Mouse (Mus musculus) midbrain, postnatal 0 days (tissue): ENCODE results near the gene Fmnl3. TPM values are rescaled to one million over a fixed set of nuclear protein-coding genes. Genes with fewer than 3 reads are reported as not detected.
A peak's percentile ranks its signal among the peaks of the same experiment; 100 is the strongest.

Experiments used
- ATAC-seq: fragments of 200-750 bp; cut with Nextera tagmentation; 2 replicates; pipeline ENCODE4 v1.8.0; 2017; ENCODE audit warnings: moderate number of reproducible peaks, mild to moderate bottlenecking, moderate TSS enrichment, moderate library complexity; ENCODE audit not compliant: low FRiP score
- DNase-seq: peaks from one replicate; pipeline ENCODE4 v3.0.0-alpha.2; 2015; ENCODE audit warnings: low spot score
- H3K27ac ChIP-seq: fragments of 300-500 bp; sonication (generic); 2 replicates; pipeline ENCODE4 v1.5.1; 2014; ENCODE audit warnings: low read depth, mild to moderate bottlenecking, low read length, mixed read lengths
- H3K27me3 ChIP-seq: fragments of 300-500 bp; sonication (generic); 2 replicates; pipeline ENCODE4 v1.6.1; 2014; ENCODE audit warnings: low read length, control low read depth, mixed read lengths; ENCODE audit not compliant: insufficient read depth
- H3K36me3 ChIP-seq: fragments of 300-500 bp; sonication (generic); 2 replicates; pipeline ENCODE4 v1.6.1; 2014; ENCODE audit warnings: low read length, control low read depth, mixed read lengths; ENCODE audit not compliant: insufficient read depth
- H3K4me1 ChIP-seq: fragments of 300-500 bp; sonication (generic); 2 replicates; pipeline ENCODE4 v1.6.1; 2014; ENCODE audit warnings: mild to moderate bottlenecking, control low read depth, antibody characterized with exemption, low read length, mixed read lengths; ENCODE audit not compliant: insufficient read depth
- H3K4me2 ChIP-seq: fragments of 300-500 bp; sonication (generic); 2 replicates; pipeline ENCODE4 v1.6.1; 2014; ENCODE audit warnings: low read depth, mild to moderate bottlenecking, low read length, mixed read lengths; ENCODE audit not compliant: poor library complexity, severe bottlenecking
- H3K4me3 ChIP-seq: fragments of 300-500 bp; sonication (generic); 2 replicates; pipeline ENCODE4 v1.5.1; 2014; ENCODE audit warnings: low read depth, mild to moderate bottlenecking, low read length, moderate library complexity
- H3K9ac ChIP-seq: fragments of 300-500 bp; sonication (generic); replicated peaks from 2 replicates; pipeline ENCODE4 v1.6.1; 2014; ENCODE audit warnings: mild to moderate bottlenecking, low read length, moderate library complexity, mixed read lengths; ENCODE audit not compliant: poor library complexity, severe bottlenecking
- H3K9me3 ChIP-seq: fragments of 300-500 bp; sonication (generic); 2 replicates; pipeline ENCODE4 v1.6.1; 2016; ENCODE audit warnings: low read length, control low read depth
- CTCF ChIP-seq: IDR thresholded peaks from 2 replicates; pipeline ENCODE4 v1.5.1; 2016; ENCODE audit warnings: antibody characterized with exemption, mild to moderate bottlenecking
- WGBS: fragments of 180-500 bp; shearing (Covaris S2); extraction: QIAGEN DNeasy Blood & Tissue Kit; methylation state at CpG from one replicate; pipeline ENCODE4 v1.1.7; 2014; 5-methylcytosine and 5-hydroxymethylcytosine counted together
- polyA plus RNA-seq: library from polyadenylated mRNA; unstranded; fragments of >200 nt; fragmentation: Nextera tagmentation; extraction: Ambion mirVana; gene quantifications from 2 replicates; pipeline ENCODE4 v1.2.1, GENCODE M21; 2015
- total RNA-seq: library from RNA; depleted of rRNA; stranded (reverse); fragments of >200 nt; gene quantifications from 2 replicates; pipeline ENCODE4 v1.2.3, GENCODE M21; 2014; rRNA removed

Gene Fmnl3
- 13.5 and 15.5 TPM in 2 replicates for total RNA-seq
- polyA plus RNA-seq: 8.5 and 9.8 TPM in 2 replicates

GRCm38 (mm10) chr15:99370259-99370691, at the start of gene Fmnl3:
Gene Fmnl3 (minus strand): TSS chr15:99370482.
- Histone ChIP-seq H3K27ac (peak within 1 kb of the TSS; percentile 77), H3K9ac (peak within 1 kb of the TSS; percentile 87), H3K9me3 (no peaks in the 10 kb centered on the region), H3K4me2 (peak within 1 kb of the TSS; percentile 77), H3K36me3 (no peaks in the 10 kb centered on the region), H3K4me3 (peak within 1 kb of the TSS; percentile 89), H3K27me3 (no peaks in the 10 kb centered on the region), H3K4me1 (peaks cover 8% of the 10 kb centered on the region; the same call in 1 of the 2 replicates)
- peak; percentile 94 for TF ChIP-seq CTCF
- ATAC-seq (peak; percentile 96), DNase-seq (peak; percentile 95)
- 0% methylated on average over 33 of the region's 48 CpGs for WGBS

- H3K36me3 ChIP-seq: peaks cover 11% of the 10 kb centered on the region
- ATAC-seq (no peak), DNase-seq (no peak)
- no peak overlapping the region for H3K27ac ChIP-seq
- no peak for TF ChIP-seq CTCF
- no peak overlapping the region for H3K4me2 ChIP-seq
- no peak overlapping the region for H3K9ac ChIP-seq
- H3K4me3 ChIP-seq: no peak overlapping the region
- WGBS: 45% methylated on average over 17 of the region's 17 CpGs
- no peaks in the 10 kb centered on the region for H3K9me3 ChIP-seq
- H3K4me1 ChIP-seq: peaks cover 10% of the 10 kb centered on the region; the same call in 1 of the 2 replicates
- H3K27me3 ChIP-seq: no peaks in the 10 kb centered on the region
These were observed 47.5 kb upstream of the Fmnl3 start for GRCm38 (mm10) chr15:99417692-99418271.

GRCm38 (mm10) chr15:99416957-99417356, 46.7 kb upstream of the Fmnl3 start:
- H3K4me1 ChIP-seq: peaks cover 10% of the 10 kb centered on the region; the same call in 1 of the 2 replicates
- 29% methylated on average over 4 of the region's 4 CpGs for WGBS
- TF ChIP-seq CTCF: no peak
- ATAC-seq: no peak
- no peak overlapping the region for H3K27ac ChIP-seq
- no peaks in the 10 kb centered on the region for H3K27me3 ChIP-seq
- 0 out of 2 replicates have a peak, but pooled peaks cover 3% of the 10 kb centered on the region for H3K36me3 ChIP-seq
- no peak overlapping the region for H3K4me2 ChIP-seq
- no peak for DNase-seq
- no peak overlapping the region for H3K9ac ChIP-seq
- H3K4me3 ChIP-seq: no peak overlapping the region
- no peaks in the 10 kb centered on the region for H3K9me3 ChIP-seq

GRCm38 (mm10) chr15:99416348-99416882, 46.1 kb upstream of the Fmnl3 start:
- 27% methylated on average over 13 of the region's 13 CpGs for WGBS
- ATAC-seq: no peak
- H3K9ac ChIP-seq: no peak overlapping the region

GRCm38 (mm10) chr15:99415793-99416192, 45.5 kb upstream of the Fmnl3 start:
- Histone ChIP-seq H3K4me3 (no peak overlapping the region), H3K27ac (no peak overlapping the region), H3K9ac (no peak overlapping the region), H3K4me2 (no peak overlapping the region), H3K4me1 (peaks cover 7% of the 10 kb centered on the region; the same call in 1 of the 2 replicates), H3K36me3 (no peaks in the 10 kb centered on the region), H3K9me3 (no peaks in the 10 kb centered on the region), H3K27me3 (no peaks in the 10 kb centered on the region)
- 25% methylated on average over 2 of the region's 2 CpGs for WGBS
- peak; percentile 74 for TF ChIP-seq CTCF
- ATAC-seq: no peak
- peak; percentile 31 for DNase-seq

More at GRCm38 (mm10) chr15:99416348-99416882, 46.1 kb upstream of the Fmnl3 start:
- peaks cover 10% of the 10 kb centered on the region; the same call in 1 of the 2 replicates for H3K4me1 ChIP-seq
- no peak overlapping the region for H3K27ac ChIP-seq
- H3K9me3 ChIP-seq: no peaks in the 10 kb centered on the region
- TF ChIP-seq CTCF: peak; percentile 100
- H3K36me3 ChIP-seq: no peaks in the 10 kb centered on the region
- 0 out of 2 replicates have a peak overlapping the region, but pooled peaks have one; percentile 12 for H3K4me2 ChIP-seq
- DNase-seq: peak; percentile 88
- no peak overlapping the region for H3K4me3 ChIP-seq
- no peaks in the 10 kb centered on the region for H3K27me3 ChIP-seq

- H3K27me3 ChIP-seq: no peaks in the 10 kb centered on the region
- H3K4me3 ChIP-seq: no peak overlapping the region
- 0 out of 2 replicates have a peak overlapping the region, but pooled peaks have one; percentile 2 for H3K27ac ChIP-seq
- H3K4me1 ChIP-seq: 0 out of 2 replicates have a peak, but pooled peaks cover 4% of the 10 kb centered on the region
- 62% methylated on average over 14 of the region's 14 CpGs for WGBS
- H3K9me3 ChIP-seq: no peaks in the 10 kb centered on the region
- TF ChIP-seq CTCF: peak; percentile 45
- DNase-seq: peak; percentile 59
- no peak overlapping the region for H3K4me2 ChIP-seq
- H3K9ac ChIP-seq: no peak overlapping the region
- ATAC-seq: no peak
- peaks cover 28% of the 10 kb centered on the region for H3K36me3 ChIP-seq
These were observed 41.5 kb upstream of the Fmnl3 start for GRCm38 (mm10) chr15:99411747-99412146.
